Mouse (Mus musculus) CH12.LX (cell line): ENCODE data around the gene Spata3. TPM values are rescaled to one million over a fixed set of nuclear protein-coding genes. Genes with fewer than 3 reads are reported as not detected.

Experiments used
- DNase-seq: peaks from one replicate; pipeline ENCODE4 v3.0.0-alpha.2; 2013; ENCODE audit errors: extremely low read depth
- H3K27ac ChIP-seq: 2 replicates; pipeline ENCODE4 v1.5.1; 2012; ENCODE audit warnings: low read depth, mild to moderate bottlenecking, control low read depth, moderate library complexity; ENCODE audit not compliant: insufficient read depth
- H3K27me3 ChIP-seq: replicated peaks from 2 replicates; pipeline ENCODE3; 2012; ENCODE audit warnings: inconsistent platforms
- H3K36me3 ChIP-seq, 2 experiments: replicated peaks in 1 of 2; 2 replicates each; pipeline versions ENCODE3 to v1.6.1; 2012; ENCODE audit warnings: inconsistent platforms in 1 of 2, low read length in 1 of 2, mild to moderate bottlenecking in 1 of 2, mixed read lengths in 1 of 2, moderate library complexity in 1 of 2; ENCODE audit not compliant: control insufficient read depth in 1 of 2, insufficient read depth in 1 of 2
- H3K4me1 ChIP-seq, 2 experiments: 2 replicates each; pipeline ENCODE4 v1.6.1; 2012; ENCODE audit warnings: inconsistent platforms in 1 of 2, moderate library complexity in 1 of 2; ENCODE audit not compliant: insufficient read depth in 2 of 2, control insufficient read depth in 1 of 2
- H3K4me2 ChIP-seq: 2 replicates; pipeline ENCODE4 v1.6.1; 2012; ENCODE audit warnings: low read depth, mild to moderate bottlenecking, control low read depth; ENCODE audit not compliant: poor library complexity, insufficient read depth, severe bottlenecking
- H3K4me3 ChIP-seq, 3 experiments: fragments of 150-350 bp in 1 of 3; sonication (generic) in 1 of 3; replicated peaks in 1 of 3; 2 replicates each; pipeline versions ENCODE3 to v1.5.1; 2011 to 2012; ENCODE audit warnings: low read depth in 2 of 3, low read length in 2 of 3, mild to moderate bottlenecking in 2 of 3, moderate library complexity in 2 of 3, control low read depth in 1 of 3, improper control_type of control experiment in 1 of 3, inconsistent platforms in 1 of 3, mixed read lengths in 1 of 3; ENCODE audit not compliant: poor library complexity in 1 of 3
- H3K79me2 ChIP-seq: replicated peaks from 2 replicates; pipeline ENCODE4 v1.6.1; 2012; ENCODE audit warnings: mild to moderate bottlenecking, moderate library complexity; ENCODE audit not compliant: control insufficient read depth, poor library complexity, insufficient read depth, severe bottlenecking; ENCODE audit errors: extremely low read depth
- H3K9ac ChIP-seq: 2 replicates; pipeline ENCODE4 v1.6.1; 2012; ENCODE audit warnings: low read depth, mild to moderate bottlenecking, control low read depth, moderate library complexity; ENCODE audit not compliant: insufficient read depth
- H3K9me3 ChIP-seq: replicated peaks from 2 replicates; pipeline ENCODE3; 2012; ENCODE audit warnings: low read length, inconsistent platforms, mixed read lengths
- BHLHE40 ChIP-seq: IDR thresholded peaks from 2 replicates; pipeline ENCODE4 v1.6.1; 2011; ENCODE audit warnings: mild to moderate bottlenecking, low read depth, low read length, improper control_type of control experiment
- CHD1 ChIP-seq: IDR thresholded peaks from 2 replicates; pipeline ENCODE4 v1.6.1; 2012; ENCODE audit warnings: low read depth, low read length, improper control_type of control experiment, inconsistent platforms
- CHD2 ChIP-seq: IDR thresholded peaks from 2 replicates; pipeline ENCODE4 v1.6.1; 2011; ENCODE audit warnings: low read length, improper control_type of control experiment
- CTCF ChIP-seq, 2 experiments: IDR thresholded peaks in 1 of 2; conservative IDR thresholded peaks in 1 of 2; 2 replicates each; pipeline ENCODE4 v1.5.1; 2011 to 2012; ENCODE audit warnings: low read depth in 2 of 2, low read length in 2 of 2, improper control_type of control experiment in 1 of 2, inconsistent platforms in 1 of 2, mild to moderate bottlenecking in 1 of 2, moderate library complexity in 1 of 2
- E2F4 ChIP-seq: IDR thresholded peaks from 2 replicates; pipeline ENCODE4 v1.6.1; 2011; ENCODE audit warnings: low read depth, low read length, improper control_type of control experiment; ENCODE audit not compliant: insufficient replicate concordance
- ELF1 ChIP-seq: IDR thresholded peaks from 2 replicates; pipeline ENCODE4 v1.6.1; 2014; ENCODE audit warnings: low read depth, mild to moderate bottlenecking, inconsistent platforms, low read length, improper control_type of control experiment
- EP300 ChIP-seq: IDR thresholded peaks from 2 replicates; pipeline ENCODE4 v1.6.1; 2011; ENCODE audit warnings: low read length, improper control_type of control experiment
- ETS1 ChIP-seq: conservative IDR thresholded peaks from 2 replicates; pipeline ENCODE4 v1.6.1; 2012; ENCODE audit warnings: low read depth, mild to moderate bottlenecking, inconsistent platforms, low read length, improper control_type of control experiment, moderate library complexity
- IRF4 ChIP-seq: IDR thresholded peaks from 2 replicates; pipeline ENCODE4 v1.6.1; 2014; ENCODE audit warnings: low read depth, mild to moderate bottlenecking, inconsistent platforms, low read length, improper control_type of control experiment
- JUN ChIP-seq: IDR thresholded peaks from 2 replicates; pipeline ENCODE4 v1.6.1; 2011; ENCODE audit warnings: low read depth, mild to moderate bottlenecking, low read length, improper control_type of control experiment, moderate library complexity; ENCODE audit not compliant: insufficient read depth
- JUND ChIP-seq: conservative IDR thresholded peaks from 2 replicates; pipeline ENCODE4 v1.6.1; 2011; ENCODE audit warnings: low read depth, low read length, improper control_type of control experiment
- KAT2A ChIP-seq: IDR thresholded peaks from 2 replicates; pipeline ENCODE4 v1.6.1; 2012; ENCODE audit warnings: low read length, improper control_type of control experiment, inconsistent platforms; ENCODE audit not compliant: insufficient replicate concordance
- MAFK ChIP-seq: IDR thresholded peaks from 2 replicates; pipeline ENCODE4 v1.6.1; 2011; ENCODE audit warnings: low read length, improper control_type of control experiment; ENCODE audit not compliant: insufficient replicate concordance
- MAZ ChIP-seq: IDR thresholded peaks from 2 replicates; pipeline ENCODE4 v1.6.1; 2012; ENCODE audit warnings: low read depth, mild to moderate bottlenecking, inconsistent platforms, low read length, improper control_type of control experiment, moderate library complexity
- MEF2A ChIP-seq: IDR thresholded peaks from 2 replicates; pipeline ENCODE4 v1.6.1; 2014; ENCODE audit warnings: low read depth, mild to moderate bottlenecking, inconsistent platforms, low read length, improper control_type of control experiment, borderline replicate concordance
- MXI1 ChIP-seq: IDR thresholded peaks from 2 replicates; pipeline ENCODE4 v1.6.1; 2011; ENCODE audit warnings: mild to moderate bottlenecking, low read depth, low read length, improper control_type of control experiment
- NELFE ChIP-seq: IDR thresholded peaks from 2 replicates; pipeline ENCODE4 v1.6.1; 2011; ENCODE audit warnings: low read depth, low read length, improper control_type of control experiment
- PAX5 ChIP-seq: IDR thresholded peaks from 2 replicates; pipeline ENCODE4 v1.6.1; 2012; ENCODE audit warnings: low read length, inconsistent platforms, mixed read lengths
- TBP ChIP-seq: conservative IDR thresholded peaks from 2 replicates; pipeline ENCODE4 v1.6.1; 2011; ENCODE audit warnings: low read depth, low read length, improper control_type of control experiment
- TCF12 ChIP-seq: IDR thresholded peaks from 2 replicates; pipeline ENCODE4 v1.6.1; 2014; ENCODE audit warnings: low read depth, mild to moderate bottlenecking, inconsistent platforms, low read length, improper control_type of control experiment
- UBTF ChIP-seq: IDR thresholded peaks from 2 replicates; pipeline ENCODE4 v1.6.1; 2012; ENCODE audit warnings: low read depth, mild to moderate bottlenecking, inconsistent platforms, low read length, improper control_type of control experiment, moderate library complexity
- USF1 ChIP-seq: IDR thresholded peaks from 2 replicates; pipeline ENCODE4 v1.6.1; 2014; ENCODE audit warnings: low read depth, mild to moderate bottlenecking, inconsistent platforms, low read length, improper control_type of control experiment
- ZKSCAN1 ChIP-seq: IDR thresholded peaks from 2 replicates; pipeline ENCODE4 v1.6.1; 2012; ENCODE audit warnings: low read depth, inconsistent platforms, low read length, improper control_type of control experiment, borderline replicate concordance
- ZMIZ1 ChIP-seq: IDR thresholded peaks from 2 replicates; pipeline ENCODE4 v1.6.1; 2012; ENCODE audit warnings: low read depth, mild to moderate bottlenecking, inconsistent platforms, low read length, improper control_type of control experiment
- dilution Hi-C: fragments of 300-500 bp; cut with MboI; formaldehyde crosslinking; loops from 2 replicates; pipeline ENCODE4 v1.14.3; 2020; ENCODE audit warnings: low sequenced_read_pairs; ENCODE audit not compliant: extremely low pct_unique_long_range_greater_than_20kb, extremely low pct_ligation_motif_present
- in situ Hi-C: fragments of 300-500 bp; cut with MboI; formaldehyde crosslinking; loops from 3 replicates; pipeline ENCODE4 v1.14.3; 2019; ENCODE audit warnings: low sequenced_read_pairs, low pct_ligation_motif_present, low pct_unique_long_range_greater_than_20kb, mixed read lengths
- polyA plus RNA-seq: library from polyadenylated mRNA; unstranded; fragments of >175 nt; gene quantifications from 2 replicates; pipeline ENCODE4 v1.2.1, GENCODE M21; 2012; ENCODE audit warnings: low read depth; ENCODE audit not compliant: insufficient read length
- total RNA-seq, 2 experiments: library from RNA; depleted of rRNA; stranded (reverse); fragments of 300-350 nt in 1 of 2; fragments of >200 nt in 1 of 2; gene quantifications; 2 replicates each; pipeline ENCODE4 v1.2.3; 2012 to 2014

Gene Spata3
- total and polyA plus RNA-seq, 3 experiments, result not detected

DNA sequence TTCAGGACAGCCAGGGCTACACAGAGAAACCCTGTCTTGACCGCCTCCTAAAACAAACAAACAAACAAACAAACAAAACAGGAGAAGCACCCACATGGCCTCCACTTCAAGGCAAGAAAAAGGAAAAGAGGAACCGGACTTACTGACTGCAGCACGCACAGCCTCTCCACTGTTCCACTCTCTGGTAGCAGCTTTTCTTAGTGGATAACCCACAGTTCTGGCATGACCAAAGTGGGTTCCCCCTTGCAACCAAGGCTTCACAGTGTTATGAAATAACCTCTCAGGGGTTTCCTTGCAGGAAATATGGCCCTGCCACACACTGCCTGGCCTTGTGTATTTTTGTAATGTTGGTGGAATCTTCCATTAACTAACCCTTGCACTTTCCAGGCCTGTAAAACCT is 24.2 kb downstream of the Spata3 start:
- H3K79me2 ChIP-seq, result no peaks in the 10 kb centered on the region

GRCm38 (mm10) chr1:86045056-86045455 is 28.4 kb downstream of the Spata3 start:
- TF ChIP-seq TBP, result no peak
- TF ChIP-seq TCF12, result no peak
- no peak for TF ChIP-seq ELF1
- no peak for TF ChIP-seq UBTF
- TF ChIP-seq ZMIZ1, result no peak
- TF ChIP-seq E2F4, result no peak
- TF ChIP-seq CHD2, result no peak
- TF ChIP-seq MXI1, result no peak
- TF ChIP-seq MEF2A, result no peak
- no peak for TF ChIP-seq ETS1
- TF ChIP-seq MAFK, result no peak
- no peak for TF ChIP-seq JUN
- no peak for TF ChIP-seq CTCF (conservative IDR thresholded peaks at IDR 0.05 in 1 of 2, IDR thresholded peaks at IDR 0.05 in 1 of 2; ENCODE audit: low read depth in 2 of 2, low read length in 2 of 2)
- TF ChIP-seq CHD1, result no peak
- TF ChIP-seq JUND, result no peak
- TF ChIP-seq EP300, result no peak
- TF ChIP-seq BHLHE40, result no peak
- no peak for TF ChIP-seq USF1
- TF ChIP-seq ZKSCAN1, result no peak
- Histone ChIP-seq H3K36me3 (no peaks in the 10 kb centered on the region), H3K27ac (no peak overlapping the region), H3K4me2 (no peak overlapping the region), H3K79me2 (no peaks in the 10 kb centered on the region), H3K9me3 (peaks cover 21% of the 10 kb centered on the region), H3K27me3 (peaks cover 64% of the 10 kb centered on the region), H3K9ac (no peak overlapping the region), H3K4me1 (peaks cover 0 to 3% of the 10 kb centered on the region in 2 experiments; a peak in 1 of 4 replicates), H3K4me3 (no peak overlapping the region)
- dilution Hi-C loops, result no loop called here
- DNase-seq, result no peak
- in situ Hi-C loops, result no loop called here

More for the DNA sequence above, 24.2 kb downstream of the Spata3 start:
- in situ Hi-C loops, result no loop called here
- dilution Hi-C loops, result no loop called here
- TF ChIP-seq MAZ (no peak), E2F4 (no peak), EP300 (no peak), JUND (no peak), PAX5 (no peak), KAT2A (no peak), NELFE (no peak), ZMIZ1 (no peak), CTCF (conservative IDR thresholded peaks at IDR 0.05 in 1 of 2, IDR thresholded peaks at IDR 0.05 in 1 of 2; ENCODE audit: low read depth in 2 of 2, low read length in 2 of 2) (no peak), IRF4 (no peak)
- H3K4me1 ChIP-seq, result peaks cover 2 to 10% of the 10 kb centered on the region in 2 experiments; a peak in 3 of 4 replicates
- peaks cover 14% of the 10 kb centered on the region for H3K9me3 ChIP-seq
- DNase-seq, result no peak
- no peak overlapping the region for H3K9ac ChIP-seq
- H3K4me3 ChIP-seq, result no peak overlapping the region
- no peaks in the 10 kb centered on the region for H3K36me3 ChIP-seq
- no peak overlapping the region for H3K27ac ChIP-seq
- H3K27me3 ChIP-seq, result peaks cover 32% of the 10 kb centered on the region
- no peak overlapping the region for H3K4me2 ChIP-seq
